Mouse (Mus musculus) embryonic facial prominence, embryonic 14.5 days (tissue): ENCODE measurements at regions not wholly inside any gene's neighbourhood (a gene's known extent, or its start where the extent isn't known, plus 50 kb on each side); places are given as distances from the start of the nearest gene placed in this dataset.

Experiments used
- ATAC-seq: fragments of 200-750 bp; cut with Nextera tagmentation; 2 replicates; pipeline ENCODE4 v1.8.0; 2017; ENCODE audit warnings: low read depth, moderate number of reproducible peaks, moderate TSS enrichment
- DNase-seq: peaks from one replicate; pipeline ENCODE4 v3.0.0-alpha.2; 2015; ENCODE audit warnings: low spot score
- H3K27ac ChIP-seq: fragments of 300-500 bp; sonication (generic); replicated peaks from 2 replicates; pipeline ENCODE4 v1.5.1; 2014; ENCODE audit warnings: low read depth, mild to moderate bottlenecking, low read length, moderate library complexity
- H3K27me3 ChIP-seq: fragments of 300-500 bp; sonication (generic); replicated peaks from 2 replicates; pipeline ENCODE4 v1.6.1; 2014; ENCODE audit warnings: low read length; ENCODE audit not compliant: control insufficient read depth, insufficient read depth
- H3K36me3 ChIP-seq: fragments of 300-500 bp; sonication (generic); 2 replicates; pipeline ENCODE4 v1.6.1; 2014; ENCODE audit warnings: low read length, mixed read lengths; ENCODE audit not compliant: control insufficient read depth, insufficient read depth
- H3K4me1 ChIP-seq: fragments of 300-500 bp; sonication (generic); 2 replicates; pipeline ENCODE4 v1.6.1; 2014; ENCODE audit warnings: antibody characterized with exemption, low read length; ENCODE audit not compliant: control insufficient read depth, insufficient read depth
- H3K4me2 ChIP-seq: fragments of 300-500 bp; sonication (generic); 2 replicates; pipeline ENCODE4 v1.6.1; 2014; ENCODE audit warnings: low read depth, mild to moderate bottlenecking, low read length, moderate library complexity, mixed read lengths
- H3K4me3 ChIP-seq: fragments of 300-500 bp; sonication (generic); 2 replicates; pipeline ENCODE4 v1.5.1; 2014; ENCODE audit warnings: low read depth, mild to moderate bottlenecking, low read length
- H3K9ac ChIP-seq: fragments of 300-500 bp; sonication (generic); 2 replicates; pipeline ENCODE4 v1.6.1; 2014; ENCODE audit warnings: low read depth, mild to moderate bottlenecking, low read length, moderate library complexity, mixed read lengths
- H3K9me3 ChIP-seq: fragments of 300-500 bp; sonication (generic); 2 replicates; pipeline ENCODE4 v1.6.1; 2016; ENCODE audit warnings: low read length; ENCODE audit not compliant: control insufficient read depth
- WGBS: fragments of 180-500 bp; shearing (Covaris S2); extraction: QIAGEN DNeasy Blood & Tissue Kit; methylation state at CpG from one replicate; pipeline ENCODE4 v1.1.7; 2014; 5-methylcytosine and 5-hydroxymethylcytosine counted together

- Histone ChIP-seq H3K27me3 (no peaks in the 10 kb centered on the region), H3K4me1 (no peaks in the 10 kb centered on the region), H3K9ac (no peak overlapping the region), H3K36me3 (no peaks in the 10 kb centered on the region), H3K9me3 (0 out of 2 replicates have a peak, but pooled peaks cover 2% of the 10 kb centered on the region), H3K4me2 (no peak overlapping the region), H3K4me3 (no peak overlapping the region), H3K27ac (no peak overlapping the region)
- WGBS, result 61% methylated on average over 6 of the region's 6 CpGs
- DNase-seq, result peak; percentile 8
- no peak; the same call in 1 of the 2 replicates for ATAC-seq
Observed at GRCm38 (mm10) chr1:32805890-32806630, 259.0 kb upstream of the Gm5415 start.

- Histone ChIP-seq H3K36me3 (no peaks in the 10 kb centered on the region), H3K4me2 (no peak overlapping the region), H3K9ac (no peak overlapping the region), H3K4me3 (no peak overlapping the region), H3K27ac (no peak overlapping the region), H3K4me1 (no peaks in the 10 kb centered on the region), H3K9me3 (no peaks in the 10 kb centered on the region), H3K27me3 (no peaks in the 10 kb centered on the region)
- WGBS, result 93% methylated on average over 10 of the region's 10 CpGs
- ATAC-seq (no peak), DNase-seq (no peak)
Observed at GRCm38 (mm10) chr1:32772217-32772616, 225.1 kb upstream of the Gm5415 start.

GRCm38 (mm10) chr1:32768071-32768470, 221.0 kb upstream of the Gm5415 start:
- H3K4me1 ChIP-seq, result no peaks in the 10 kb centered on the region
- H3K36me3 ChIP-seq, result no peaks in the 10 kb centered on the region
- no peaks in the 10 kb centered on the region for H3K9me3 ChIP-seq
- DNase-seq (no peak), ATAC-seq (no peak)
- H3K9ac ChIP-seq, result no peak overlapping the region
- H3K27ac ChIP-seq, result no peak overlapping the region
- no peaks in the 10 kb centered on the region for H3K27me3 ChIP-seq
- no peak overlapping the region for H3K4me2 ChIP-seq
- H3K4me3 ChIP-seq, result no peak overlapping the region
- WGBS, result 90% methylated on average over 4 of the region's 4 CpGs

DNA sequence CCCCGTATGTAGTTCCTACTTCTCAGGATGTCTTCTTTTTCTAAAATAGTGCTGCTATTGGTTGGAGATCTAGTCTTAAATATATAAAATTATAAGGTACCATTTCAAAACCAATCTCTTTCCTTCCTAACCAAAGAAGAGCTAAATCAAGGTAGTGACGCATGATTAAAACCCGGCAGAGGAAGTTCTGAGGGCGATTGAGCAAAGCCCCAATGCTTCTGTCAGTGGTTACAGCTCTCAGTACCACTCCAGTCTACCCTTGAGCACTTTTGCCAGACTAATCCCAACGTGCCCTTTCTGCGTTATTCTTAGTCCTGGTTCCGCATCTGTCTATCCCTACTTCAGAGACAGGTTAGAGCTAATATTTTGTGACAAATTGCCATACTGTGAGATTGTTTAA, 201.1 kb upstream of the Gm5415 start:
- no peak overlapping the region for H3K4me3 ChIP-seq
- H3K4me1 ChIP-seq, result no peaks in the 10 kb centered on the region
- H3K9me3 ChIP-seq, result no peaks in the 10 kb centered on the region
- H3K27ac ChIP-seq, result no peak overlapping the region
- H3K27me3 ChIP-seq, result no peaks in the 10 kb centered on the region
- WGBS, result 75% methylated on average over 7 of the region's 7 CpGs
- H3K9ac ChIP-seq, result no peak overlapping the region
- DNase-seq (no peak), ATAC-seq (no peak)
- H3K36me3 ChIP-seq, result no peaks in the 10 kb centered on the region
- no peak overlapping the region for H3K4me2 ChIP-seq

GRCm38 (mm10) chr1:32746288-32746687, 199.2 kb upstream of the Gm5415 start:
- H3K27ac ChIP-seq, result no peak overlapping the region
- no peaks in the 10 kb centered on the region for H3K9me3 ChIP-seq
- 75% methylated on average over 2 of the region's 2 CpGs for WGBS
- ATAC-seq (no peak), DNase-seq (no peak)
- no peak overlapping the region for H3K4me2 ChIP-seq
- H3K4me3 ChIP-seq, result no peak overlapping the region
- no peaks in the 10 kb centered on the region for H3K36me3 ChIP-seq
- no peak overlapping the region for H3K9ac ChIP-seq
- no peaks in the 10 kb centered on the region for H3K27me3 ChIP-seq
- H3K4me1 ChIP-seq, result no peaks in the 10 kb centered on the region
